Mouse (Mus musculus) urinary bladder, adult 2 months (tissue): ENCODE data around the gene Fgf16. TPM values are rescaled to one million over a fixed set of nuclear protein-coding genes. Genes with fewer than 3 reads are reported as not detected.

ENCODE experiments used
- DNase-seq: peaks from one replicate; pipeline ENCODE4 v3.0.0; 2022; ENCODE audit warnings: low spot score
- polyA plus RNA-seq: library from polyadenylated mRNA; depleted of rRNA; stranded (reverse); fragments of >200 nt; gene quantifications from 2 replicates; pipeline ENCODE4 v1.2.3, GENCODE M21; 2012; rRNA removed

Gene Fgf16
- polyA plus RNA-seq: 0.50 and 0.52 TPM in 2 replicates

GRCm38 (mm10) chrX:105764162-105765004 is at the start of gene Fgf16:
Gene Fgf16, plus strand, starts transcription at chrX:105764279.
- peak; percentile 25 for DNase-seq

GRCm38 (mm10) chrX:105714740-105715139 is 49.3 kb upstream of the Fgf16 start:
- no peak for DNase-seq

- DNase-seq: no peak
Measured at GRCm38 (mm10) chrX:105715789-105716321, 48.2 kb upstream of the Fgf16 start.

- no peak for DNase-seq
Measured at GRCm38 (mm10) chrX:105718388-105718787, 45.7 kb upstream of the Fgf16 start.

GRCm38 (mm10) chrX:105718943-105719342 is 45.1 kb upstream of the Fgf16 start:
- DNase-seq: no peak

- no peak for DNase-seq
Measured at GRCm38 (mm10) chrX:105724174-105724573, 39.9 kb upstream of the Fgf16 start.

- no peak for DNase-seq
Measured at GRCm38 (mm10) chrX:105762847-105763527, 1.1 kb upstream of the Fgf16 start.

GRCm38 (mm10) chrX:105763612-105764011 is 467 bp upstream of the Fgf16 start:
- DNase-seq: no peak

- DNase-seq: no peak
Measured at GRCm38 (mm10) chrX:105765005-105765706, 1.1 kb downstream of the Fgf16 start.

- DNase-seq: no peak
Measured at GRCm38 (mm10) chrX:105766013-105766412, 1.9 kb downstream of the Fgf16 start.

GRCm38 (mm10) chrX:105767177-105767764 is 3.2 kb downstream of the Fgf16 start:
- DNase-seq: no peak

- DNase-seq: no peak
Measured at GRCm38 (mm10) chrX:105767932-105768331, 3.9 kb downstream of the Fgf16 start.

- DNase-seq: no peak
Measured at GRCm38 (mm10) chrX:105773281-105773680, 9.2 kb downstream of the Fgf16 start.

GRCm38 (mm10) chrX:105794806-105795403 is 30.8 kb downstream of the Fgf16 start:
- no peak for DNase-seq

- no peak for DNase-seq
Measured at GRCm38 (mm10) chrX:105824462-105824861, 60.4 kb downstream of the Fgf16 start.

Other genes starting within 250 kb of the Fgf16 start
- gene Atrx, start 165.1 kb downstream of the Fgf16 start, polyA plus RNA-seq: 34.8 and 42.2 TPM in 2 replicates
- 18.6 and 20.4 TPM in 2 replicates for gene Magt1, start 247.6 kb downstream of the Fgf16 start, polyA plus RNA-seq